16 mouse cellular contexts compared by ENCODE assay signal in genomic region chr4:55461927-55462326, GRCm38 (mm10).
A peak's percentile ranks its signal among the peaks of the same experiment; 100 is the strongest.
DNase-seq lines count a peak whose midpoint lies in the region.
"Had no signal": no experiment of that assay in that cellular context is flagged by ENCODE, and none has a peak within 500 bp of the region (broad histone marks: within the 10 kb centered on the region; RNA-seq: fewer than 3 reads in every experiment).

No protein-coding gene starts in this region.

- intact Hi-C loops in heart, postnatal 10 days (cut with DNase I): no loop called here

- peak; percentile 17 for DNase-seq in adrenal gland, postnatal 10 days
- no peak for DNase-seq in adrenal gland, adult 18-20 months (ENCODE audit: low spot score in 2 of 2)
- DNase-seq in heart, adult 11 months: peak; percentile 89
- DNase-seq in heart, postnatal 10 days: no peak
- peak; percentile 5 for DNase-seq in lung, postnatal 36 days
- DNase-seq in lung, adult 18-20 months: no peak
- peak; percentile 25 for DNase-seq in skeletal muscle tissue, adult 2 months (ENCODE audit: low read depth, low spot score)
- no peak for DNase-seq in T-cell, adult 2 months (ENCODE audit: low spot score)
- DNase-seq: adrenal gland, postnatal 25 days; cerebellum, adult 18-20 months; cerebellum, adult 9-11 months; cerebellum, postnatal 36 days; forebrain, postnatal 0 days; gastrocnemius, postnatal 14 days; heart, postnatal 4 days; kidney, adult 8-10 months had no signal

Comparison
In these comparisons a context has a peak if more than half of its experiments do, and no peak if none do; other contexts are left out.
1. DNase-seq: peak in adrenal gland, postnatal 10 days (single experiment), heart, adult 11 months (single experiment), lung, postnatal 36 days (single experiment) and skeletal muscle tissue, adult 2 months (single experiment); none in adrenal gland, adult 18-20 months (0 of 2), heart, postnatal 10 days (0 of 2), lung, adult 18-20 months (0 of 2) and T-cell, adult 2 months (single experiment).